Mouse (Mus musculus): Measurements from ENCODE around the gene Efna1. TPM values are rescaled to one million over a fixed set of nuclear protein-coding genes. Genes with fewer than 3 reads are reported as not detected.
A peak's percentile ranks its signal among the peaks of the same experiment; 100 is the strongest.

Gene Efna1
- total RNA-seq, 1 experiment from 2014 or later: 0.38 TPM

GRCm38 (mm10) chr3:89228836-89229235 is 52.1 kb downstream of the Efna1 start, which contains the start of gene Muc1:
Muc1 (plus strand) TSS chr3:89229057.
- no peak for ATAC-seq (replicated peaks; ENCODE audit: insufficient number of reproducible peaks, low FRiP score, low TSS enrichment, poor library complexity, severe bottlenecking)

- peak; percentile 65 for ATAC-seq (replicated peaks; ENCODE audit: insufficient number of reproducible peaks, low FRiP score, low TSS enrichment, poor library complexity, severe bottlenecking)
Observed at GRCm38 (mm10) chr3:89228180-89228549, 52.8 kb downstream of the Efna1 start.

GRCm38 (mm10) chr3:89227307-89228179 is 53.4 kb downstream of the Efna1 start:
- ATAC-seq (replicated peaks; ENCODE audit: insufficient number of reproducible peaks, low FRiP score, low TSS enrichment, poor library complexity, severe bottlenecking): peak; percentile 19; the same call in 1 of the 2 replicates

- ATAC-seq (replicated peaks; ENCODE audit: insufficient number of reproducible peaks, low FRiP score, low TSS enrichment, poor library complexity, severe bottlenecking): no peak
Observed at GRCm38 (mm10) chr3:89226900-89227299, 54.0 kb downstream of the Efna1 start, which contains the start of gene Mtx1. Mtx1 (minus strand) TSS chr3:89227088.

GRCm38 (mm10) chr3:89226361-89226760 is 54.6 kb downstream of the Efna1 start:
- ATAC-seq (replicated peaks; ENCODE audit: insufficient number of reproducible peaks, low FRiP score, low TSS enrichment, poor library complexity, severe bottlenecking): no peak

GRCm38 (mm10) chr3:89225918-89226317 is 55.0 kb downstream of the Efna1 start:
- no peak for ATAC-seq (replicated peaks; ENCODE audit: insufficient number of reproducible peaks, low FRiP score, low TSS enrichment, poor library complexity, severe bottlenecking)

- no peak for ATAC-seq (replicated peaks; ENCODE audit: insufficient number of reproducible peaks, low FRiP score, low TSS enrichment, poor library complexity, severe bottlenecking)
Observed at GRCm38 (mm10) chr3:89225321-89225815, 55.6 kb downstream of the Efna1 start.

- ATAC-seq (replicated peaks; ENCODE audit: insufficient number of reproducible peaks, low FRiP score, low TSS enrichment, poor library complexity, severe bottlenecking): no peak
Observed at GRCm38 (mm10) chr3:89224796-89225195, 56.1 kb downstream of the Efna1 start.

Other genes with a start within 250 kb of the Efna1 start
- gene Rusc1, start 187.8 kb downstream of the Efna1 start, total RNA-seq (2017): 15.7 to 30.9 TPM (median 22.4 TPM) in 3 replicates
- gene Gm43738, start 180.0 kb downstream of the Efna1 start, total RNA-seq (2017): not detected in 3 replicates
- 37.2 to 55.7 TPM (median 39.0 TPM) in 3 replicates for gene Fdps, start 179.2 kb downstream of the Efna1 start, total RNA-seq (2017)
- gene Pklr, start 145.0 kb downstream of the Efna1 start, total RNA-seq (2017): not detected in 3 replicates
- not detected in 3 replicates for gene Hcn3, start 120.9 kb downstream of the Efna1 start, total RNA-seq (2017)
- gene Clk2, start 116.3 kb downstream of the Efna1 start, total RNA-seq (2017): 81.2 to 140 TPM (median 118 TPM) in 3 replicates
- 23.2 to 55.0 TPM (median 23.6 TPM) in 3 replicates for gene Scamp3, start 103.7 kb downstream of the Efna1 start, total RNA-seq (2017)
- 4.9 to 45.4 TPM (median 15.8 TPM) in 3 replicates for gene Fam189b, start 98.0 kb downstream of the Efna1 start, total RNA-seq (2017)
- gene Gba, start 78.2 kb downstream of the Efna1 start, total RNA-seq (2017): 71.9 to 84.9 TPM (median 81.9 TPM) in 3 replicates
- gene Thbs3, start 66.0 kb downstream of the Efna1 start, total RNA-seq (2017): 0.95 to 2.3 TPM (median 1.8 TPM) in 3 replicates
- 42.5 to 61.0 TPM (median 58.7 TPM) in 3 replicates for gene Mtx1, start 54.1 kb downstream of the Efna1 start, total RNA-seq (2017)
- 0.85 to 2.2 TPM (median 0.86 TPM) in 3 replicates for gene Muc1, start 52.1 kb downstream of the Efna1 start, total RNA-seq (2017)
- 53.3 to 77.9 TPM (median 61.9 TPM) in 3 replicates for gene Krtcap2, start 35.2 kb downstream of the Efna1 start, total RNA-seq (2017)
- gene Trim46, start 34.8 kb downstream of the Efna1 start, total RNA-seq (2017): 0.53 to 2.3 TPM in 2 of 3 replicates, not detected in the other
- gene Dpm3, start 21.8 kb downstream of the Efna1 start, total RNA-seq (2017): 67.3 to 102 TPM (median 83.1 TPM) in 3 replicates
- gene Slc50a1, start 10.6 kb downstream of the Efna1 start, total RNA-seq (2017): 58.3 to 94.6 TPM (median 67.9 TPM) in 3 replicates
- not detected in 3 replicates for gene Efna3, start 41.8 kb upstream of the Efna1 start, total RNA-seq (2017)
- gene Efna4, start 56.9 kb upstream of the Efna1 start, total RNA-seq (2017): not detected in 3 replicates
- gene Adam15, start 68.9 kb upstream of the Efna1 start, total RNA-seq (2017): 23.1 to 49.7 TPM (median 33.0 TPM) in 3 replicates
- not detected in 3 replicates for gene Dcst2, start 80.8 kb upstream of the Efna1 start, total RNA-seq (2017)
- gene Dcst1, start 84.1 kb upstream of the Efna1 start, total RNA-seq (2017): not detected in 3 replicates
- 49.4 to 76.6 TPM (median 51.2 TPM) in 3 replicates for gene Zbtb7b, start 113.6 kb upstream of the Efna1 start, total RNA-seq (2017)
- gene Lenep, start 121.7 kb upstream of the Efna1 start, total RNA-seq (2017): 1.4 TPM in 1 of 3 replicates, not detected in the others
- 16.5 to 22.8 TPM (median 22.4 TPM) in 3 replicates for gene Flad1, start 130.7 kb upstream of the Efna1 start, total RNA-seq (2017)
- gene Cks1b, start 137.2 kb upstream of the Efna1 start, total RNA-seq (2017): 7.5 to 10.2 TPM (median 8.1 TPM) in 3 replicates
- gene Shc1, start 137.3 kb upstream of the Efna1 start, total RNA-seq (2017): 48.9 to 65.4 TPM (median 58.4 TPM) in 3 replicates
- 11.0 to 18.5 TPM (median 17.6 TPM) in 3 replicates for gene Pygo2, start 149.1 kb upstream of the Efna1 start, total RNA-seq (2017)
- 149 to 190 TPM (median 158 TPM) in 3 replicates for gene Pbxip1, start 155.6 kb upstream of the Efna1 start, total RNA-seq (2017)
- 18.0 to 23.5 TPM (median 21.0 TPM) in 3 replicates for gene Pmvk, start 173.4 kb upstream of the Efna1 start, total RNA-seq (2017)
- not detected in 3 replicates for gene Kcnn3, start 239.0 kb upstream of the Efna1 start, total RNA-seq (2017)